Mouse (Mus musculus) left cerebral cortex, adult 18-20 months (tissue): ENCODE data around the gene Rfxank. TPM values are rescaled to one million over a fixed set of nuclear protein-coding genes. Genes with fewer than 3 reads are reported as not detected.

Source experiments
- DNase-seq, 2 experiments: peaks; one replicate each; pipeline ENCODE4 v3.0.0; 2021 to 2022; ENCODE audit warnings: low spot score in 2 of 2, mixed read lengths in 1 of 2
- long read RNA-seq, 2 experiments: library from polyadenylated mRNA; stranded (forward); transcript quantifications; one replicate each; pipeline ENCODE4 v2.0.0; 2021
- total RNA-seq, 2 experiments: library from RNA; stranded (reverse); gene quantifications; 2 replicates each; pipeline ENCODE4 v1.2.3; 2021

The Rfxank gene
- 10 to 100 TPM; 11.7 to 14.9 TPM for total RNA-seq
- long read RNA-seq, experiment 1, transcript Rfxank-201 (9 exons, 3,609 nt): major isoform, 5 of 17 reads
- long read RNA-seq, experiment 1, partial matches to known transcripts: 0 of 17 reads
- long read RNA-seq, experiment 1, other reads (novel, unspliced or antisense): 9 of 17 reads
- long read RNA-seq, experiment 2, partial matches to known transcripts: 0 of 8 reads
- long read RNA-seq, experiment 2, other reads (novel, unspliced or antisense): 3 of 8 reads

- DNase-seq: peak; percentile 97
These were observed at the start of gene Rfxank, which contains the start of the genes Borcs8 and Mef2b for GRCm38 (mm10) chr8:70139026-70139857. Gene Rfxank, minus strand, starts transcription at chr8:70139154. Gene Borcs8, plus strand, starts transcription at chr8:70139499. Gene Mef2b, plus strand, starts transcription at chr8:70139711.

GRCm38 (mm10) chr8:70188707-70189106 is 49.8 kb upstream of the Rfxank start:
- no peak for DNase-seq

- DNase-seq: no peak
These were observed 44.2 kb upstream of the Rfxank start for GRCm38 (mm10) chr8:70183194-70183593.

GRCm38 (mm10) chr8:70181903-70182252 is 42.9 kb upstream of the Rfxank start:
- DNase-seq: no peak

GRCm38 (mm10) chr8:70181212-70181902 is 42.4 kb upstream of the Rfxank start:
- no peak for DNase-seq

GRCm38 (mm10) chr8:70179082-70179481 is 40.1 kb upstream of the Rfxank start:
- no peak for DNase-seq

GRCm38 (mm10) chr8:70178231-70178630 is 39.3 kb upstream of the Rfxank start:
- no peak for DNase-seq

- no peak for DNase-seq
These were observed 35.1 kb upstream of the Rfxank start for GRCm38 (mm10) chr8:70174079-70174478.

GRCm38 (mm10) chr8:70173320-70173719 is 34.4 kb upstream of the Rfxank start:
- DNase-seq: no peak

- DNase-seq: peak; percentile 94 to 95
These were observed 33.2 kb upstream of the Rfxank start, which contains the start of gene Tmem161a for GRCm38 (mm10) chr8:70172043-70172681. Gene Tmem161a, plus strand, starts transcription at chr8:70172356.

- DNase-seq: no peak
These were observed 32.3 kb upstream of the Rfxank start for GRCm38 (mm10) chr8:70171240-70171639.

- DNase-seq: no peak
These were observed 31.8 kb upstream of the Rfxank start for GRCm38 (mm10) chr8:70170748-70171147.

- no peak for DNase-seq
These were observed 31.2 kb upstream of the Rfxank start for GRCm38 (mm10) chr8:70170116-70170515.

GRCm38 (mm10) chr8:70166504-70167110 is 27.7 kb upstream of the Rfxank start:
- peak; percentile 55 to 63 for DNase-seq

GRCm38 (mm10) chr8:70163316-70163715 is 24.4 kb upstream of the Rfxank start:
- DNase-seq: no peak

- DNase-seq: no peak
These were observed 21.1 kb upstream of the Rfxank start for GRCm38 (mm10) chr8:70160015-70160414.

- no peak for DNase-seq
These were observed 20.3 kb upstream of the Rfxank start for GRCm38 (mm10) chr8:70159211-70159610.

- peak; percentile 66 to 74 for DNase-seq
These were observed 19.3 kb upstream of the Rfxank start for GRCm38 (mm10) chr8:70158069-70158853.

- DNase-seq: no peak
These were observed 18.4 kb upstream of the Rfxank start for GRCm38 (mm10) chr8:70157240-70157800.
